Mouse (Mus musculus) bone marrow macrophage, adult 2 months (primary cell): ENCODE results near the gene Tcf7l1.

ENCODE experiments used
- CTCF ChIP-seq: IDR thresholded peaks from 2 replicates; pipeline ENCODE4 v1.5.1; 2012; ENCODE audit warnings: low read depth, mild to moderate bottlenecking, low read length, moderate library complexity
- POLR2A ChIP-seq: IDR thresholded peaks from 2 replicates; pipeline ENCODE4 v1.6.1; 2012; ENCODE audit warnings: mild to moderate bottlenecking, low read depth, low read length, borderline replicate concordance

DNA sequence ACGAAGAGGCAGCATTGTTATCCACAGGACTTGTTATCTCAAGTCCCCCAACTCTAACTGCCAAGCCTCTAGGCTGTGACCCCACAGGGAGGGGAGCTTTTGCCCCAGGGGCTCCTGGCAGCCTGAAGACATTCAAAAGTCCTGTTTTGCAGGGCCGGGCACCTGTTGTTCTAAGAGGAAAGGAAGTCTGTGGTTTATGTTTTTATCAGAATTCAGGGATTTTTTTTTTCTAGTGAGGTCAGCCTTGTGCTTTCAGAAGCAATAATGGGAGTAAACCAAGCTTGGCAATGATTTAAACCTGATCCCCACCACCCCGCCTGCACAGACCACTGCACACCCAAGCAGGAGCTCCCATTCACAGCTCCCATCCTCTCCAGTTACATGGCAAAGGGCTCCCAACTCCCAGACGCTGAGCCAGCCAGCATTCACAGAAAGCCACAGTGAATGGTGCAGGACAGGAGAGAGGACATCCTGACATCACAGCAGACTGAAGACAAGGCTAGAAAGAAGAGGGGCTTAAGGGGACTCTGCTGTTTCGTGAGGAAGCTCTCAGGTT, 40.1 kb downstream of the Tcf7l1 start:
- TF ChIP-seq CTCF, result no peak
- no peak for TF ChIP-seq POLR2A
